Mouse (Mus musculus) hindbrain, embryonic 11.5 days (tissue): ENCODE results near the gene Apba3. TPM values are rescaled to one million over a fixed set of nuclear protein-coding genes. Genes with fewer than 3 reads are reported as not detected.

ENCODE experiments used
- ATAC-seq: fragments of 200-750 bp; cut with Nextera tagmentation; 2 replicates; pipeline ENCODE4 v1.8.0; 2017; ENCODE audit warnings: mild to moderate bottlenecking, moderate TSS enrichment, moderate library complexity; ENCODE audit not compliant: low FRiP score
- DNase-seq: peaks from one replicate; pipeline ENCODE4 v3.0.0-alpha.2; 2015; ENCODE audit warnings: low spot score
- H3K27ac ChIP-seq: fragments of 300-500 bp; sonication (generic); 2 replicates; pipeline ENCODE4 v1.5.1; 2014; ENCODE audit warnings: mild to moderate bottlenecking, low read depth, low read length
- H3K27me3 ChIP-seq: fragments of 300-500 bp; sonication (generic); 2 replicates; pipeline ENCODE4 v1.6.1; 2014; ENCODE audit warnings: mild to moderate bottlenecking, low read length, moderate library complexity, mixed read lengths; ENCODE audit not compliant: control insufficient read depth, insufficient read depth
- H3K36me3 ChIP-seq: fragments of 300-500 bp; sonication (generic); 2 replicates; pipeline ENCODE4 v1.6.1; 2014; ENCODE audit warnings: mild to moderate bottlenecking, low read length, moderate library complexity, mixed read lengths; ENCODE audit not compliant: control insufficient read depth, insufficient read depth
- H3K4me1 ChIP-seq: fragments of 300-500 bp; sonication (generic); replicated peaks from 2 replicates; pipeline ENCODE4 v1.6.1; 2014; ENCODE audit warnings: low read length, mixed read lengths; ENCODE audit not compliant: control insufficient read depth, insufficient read depth
- H3K4me2 ChIP-seq: fragments of 300-500 bp; sonication (generic); replicated peaks from 2 replicates; pipeline ENCODE4 v1.6.1; 2014; ENCODE audit warnings: mild to moderate bottlenecking, low read depth, low read length
- H3K4me3 ChIP-seq: fragments of 300-500 bp; sonication (generic); 2 replicates; pipeline ENCODE4 v1.5.1; 2014; ENCODE audit warnings: low read depth, low read length
- H3K9ac ChIP-seq: fragments of 300-500 bp; sonication (generic); 2 replicates; pipeline ENCODE4 v1.6.1; 2014; ENCODE audit warnings: low read depth, low read length
- H3K9me3 ChIP-seq: fragments of 300-500 bp; sonication (generic); 2 replicates; pipeline ENCODE4 v1.6.1; 2016; ENCODE audit warnings: low read length; ENCODE audit not compliant: control insufficient read depth
- WGBS: fragments of 180-500 bp; shearing (Covaris S2); extraction: QIAGEN DNeasy Blood & Tissue Kit; methylation state at CpG from one replicate; pipeline ENCODE4 v1.1.7; 2014; 5-methylcytosine and 5-hydroxymethylcytosine counted together
- polyA plus RNA-seq: library from polyadenylated mRNA; unstranded; fragments of >200 nt; fragmentation: Nextera tagmentation; extraction: Ambion mirVana; gene quantifications from 2 replicates; pipeline ENCODE4 v1.2.1, GENCODE M21; 2014

The Apba3 gene
- polyA plus RNA-seq, 1 experiment from 2014 or later, result 32.1 TPM

DNA sequence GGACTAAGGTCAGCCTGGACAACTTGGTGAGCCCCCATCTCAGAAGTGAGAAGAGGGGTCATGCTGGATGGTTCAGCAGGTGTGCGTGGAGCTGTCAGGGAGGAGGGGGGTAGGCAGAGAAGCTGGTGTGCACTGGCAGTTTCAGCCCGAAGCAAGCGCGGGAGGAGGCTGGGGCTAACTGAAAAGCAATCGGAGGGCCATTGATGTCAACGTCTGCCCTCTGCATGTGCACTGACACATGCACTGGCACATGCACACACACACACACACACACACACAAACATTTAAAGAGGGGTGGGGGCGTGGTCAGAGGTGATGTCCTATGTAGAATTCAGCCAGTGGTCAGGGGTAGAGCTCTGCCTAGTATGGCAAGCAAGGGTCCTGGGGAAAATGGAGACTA is 35.3 kb upstream of the Apba3 start:
- no peak overlapping the region for H3K9ac ChIP-seq

GRCm38 (mm10) chr10:81232580-81233225 is 34.1 kb upstream of the Apba3 start, which contains the start of gene Zfr2:
Gene Zfr2 (plus strand): TSS chr10:81233155.
- Histone ChIP-seq H3K9me3 (no peaks in the 10 kb centered on the region), H3K4me3 (peak within 1 kb of the TSS; percentile 77), H3K4me2 (peak within 1 kb of the TSS; percentile 70), H3K9ac (peak within 1 kb of the TSS; percentile 75), H3K27ac (no peak within 1 kb of the TSS), H3K36me3 (no peaks in the 10 kb centered on the region), H3K4me1 (peaks cover 3% of the 10 kb centered on the region; the same call in 1 of the 2 replicates), H3K27me3 (peaks cover 13% of the 10 kb centered on the region)
- DNase-seq, result peak; percentile 86
- ATAC-seq, result peak; percentile 74
- WGBS, result 6% methylated on average over 29 of the region's 29 CpGs

More for the DNA sequence above, 35.3 kb upstream of the Apba3 start:
- Histone ChIP-seq H3K27ac (no peak overlapping the region), H3K27me3 (peaks cover 13% of the 10 kb centered on the region), H3K4me1 (peaks cover 3% of the 10 kb centered on the region; the same call in 1 of the 2 replicates), H3K4me3 (no peak overlapping the region), H3K4me2 (peak overlapping the region; percentile 55; the same call in 1 of the 2 replicates), H3K36me3 (no peaks in the 10 kb centered on the region), H3K9me3 (no peaks in the 10 kb centered on the region)
- no peak for DNase-seq
- no peak; the same call in 1 of the 2 replicates for ATAC-seq
- 46% methylated on average over 7 of the region's 7 CpGs for WGBS

GRCm38 (mm10) chr10:81233226-81233585 is 33.6 kb upstream of the Apba3 start:
- ATAC-seq, result peak; percentile 63
- Histone ChIP-seq H3K27me3 (peaks cover 13% of the 10 kb centered on the region), H3K4me1 (peaks cover 3% of the 10 kb centered on the region; the same call in 1 of the 2 replicates), H3K9me3 (no peaks in the 10 kb centered on the region), H3K27ac (no peak overlapping the region), H3K9ac (peak overlapping the region; percentile 75), H3K36me3 (no peaks in the 10 kb centered on the region), H3K4me2 (peak overlapping the region; percentile 70), H3K4me3 (peak overlapping the region; percentile 77)
- WGBS, result 0% methylated on average over 12 of the region's 28 CpGs
- no peak for DNase-seq

DNA sequence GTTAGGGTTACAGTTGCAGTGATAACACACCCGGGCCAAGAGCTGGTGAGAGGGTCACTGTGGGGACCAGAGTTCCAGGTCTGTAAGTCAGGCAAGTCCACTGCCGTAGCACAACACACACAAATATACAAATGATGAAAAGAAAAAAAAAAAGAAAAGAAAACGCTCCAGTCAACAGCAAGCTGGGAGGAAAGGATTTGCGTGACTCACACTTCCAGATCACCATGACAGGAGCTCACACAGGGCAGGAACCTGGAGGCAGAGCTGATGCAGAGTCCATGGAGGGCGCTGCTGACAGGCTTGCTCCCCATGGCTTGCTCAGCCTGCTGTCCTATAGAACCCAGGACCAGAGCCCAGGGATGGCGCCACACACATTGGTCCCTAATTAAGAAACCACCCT is 32.6 kb upstream of the Apba3 start:
- peaks cover 10% of the 10 kb centered on the region for H3K27me3 ChIP-seq
- H3K27ac ChIP-seq, result no peak overlapping the region
- no peak overlapping the region for H3K4me2 ChIP-seq
- no peak for DNase-seq
- no peaks in the 10 kb centered on the region for H3K36me3 ChIP-seq
- no peak for ATAC-seq
- peaks cover 3% of the 10 kb centered on the region; the same call in 1 of the 2 replicates for H3K4me1 ChIP-seq
- 71% methylated on average over 6 of the region's 6 CpGs for WGBS
- no peak overlapping the region for H3K9ac ChIP-seq
- no peaks in the 10 kb centered on the region for H3K9me3 ChIP-seq
- H3K4me3 ChIP-seq, result no peak overlapping the region

GRCm38 (mm10) chr10:81236471-81237268 is 30.1 kb upstream of the Apba3 start:
- no peaks in the 10 kb centered on the region for H3K9me3 ChIP-seq
- peaks cover 10% of the 10 kb centered on the region for H3K27me3 ChIP-seq
- ATAC-seq, result no peak
- no peak for DNase-seq
- 85% methylated on average over 12 of the region's 12 CpGs for WGBS
- H3K4me2 ChIP-seq, result no peak overlapping the region
- H3K4me1 ChIP-seq, result peaks cover 8% of the 10 kb centered on the region; the same call in 1 of the 2 replicates
- H3K4me3 ChIP-seq, result no peak overlapping the region
- no peak overlapping the region for H3K9ac ChIP-seq
- H3K27ac ChIP-seq, result no peak overlapping the region
- no peaks in the 10 kb centered on the region for H3K36me3 ChIP-seq

- no peak for ATAC-seq
- H3K4me3 ChIP-seq, result no peak overlapping the region
- H3K9me3 ChIP-seq, result no peaks in the 10 kb centered on the region
- peaks cover 11% of the 10 kb centered on the region for H3K27me3 ChIP-seq
- H3K9ac ChIP-seq, result no peak overlapping the region
- no peak overlapping the region for H3K4me2 ChIP-seq
- H3K4me1 ChIP-seq, result 0 out of 2 replicates have a peak, but pooled peaks cover 5% of the 10 kb centered on the region
- 78% methylated on average over 2 of the region's 2 CpGs for WGBS
- no peak for DNase-seq
- H3K36me3 ChIP-seq, result no peaks in the 10 kb centered on the region
- no peak overlapping the region for H3K27ac ChIP-seq
These were observed 28.1 kb upstream of the Apba3 start for GRCm38 (mm10) chr10:81238618-81239017.

- WGBS, result 18% methylated on average over 13 of the region's 13 CpGs
- Histone ChIP-seq H3K9me3 (no peaks in the 10 kb centered on the region), H3K27me3 (peaks cover 11% of the 10 kb centered on the region)
These were observed 25.9 kb upstream of the Apba3 start for GRCm38 (mm10) chr10:81240876-81241275.

DNA sequence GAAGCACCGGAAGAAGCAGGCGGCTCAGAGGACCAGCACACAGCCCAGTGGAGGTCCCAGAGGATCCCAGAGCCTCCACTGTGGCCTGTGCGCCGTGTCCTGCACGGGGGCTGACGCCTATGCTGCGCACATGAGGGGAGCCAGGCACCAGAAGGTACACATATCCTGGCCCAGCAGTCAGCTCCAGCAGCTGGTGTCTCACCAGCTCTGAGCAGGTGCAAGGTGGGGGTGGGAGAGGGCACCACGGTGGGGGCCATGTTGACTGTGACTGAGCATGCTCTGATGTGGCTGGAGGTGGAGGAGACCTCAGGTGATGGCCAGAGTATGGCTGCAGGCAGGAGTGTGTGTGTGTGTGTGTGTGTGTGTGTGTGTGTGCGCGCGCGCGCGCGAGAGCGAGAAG is 24.7 kb upstream of the Apba3 start:
- ATAC-seq (no peak), DNase-seq (no peak)
- Histone ChIP-seq H3K4me1 (0 out of 2 replicates have a peak, but pooled peaks cover 5% of the 10 kb centered on the region), H3K36me3 (no peaks in the 10 kb centered on the region), H3K27me3 (peaks cover 11% of the 10 kb centered on the region), H3K9ac (no peak overlapping the region), H3K4me3 (no peak overlapping the region), H3K27ac (no peak overlapping the region), H3K9me3 (no peaks in the 10 kb centered on the region), H3K4me2 (no peak overlapping the region)
- 91% methylated on average over 16 of the region's 16 CpGs for WGBS

More at GRCm38 (mm10) chr10:81240876-81241275, 25.9 kb upstream of the Apba3 start:
- no peak overlapping the region for H3K27ac ChIP-seq
- 0 out of 2 replicates have a peak, but pooled peaks cover 5% of the 10 kb centered on the region for H3K4me1 ChIP-seq
- H3K36me3 ChIP-seq, result no peaks in the 10 kb centered on the region
- peak; percentile 86 for DNase-seq
- ATAC-seq, result no peak
- H3K9ac ChIP-seq, result no peak overlapping the region
- no peak overlapping the region for H3K4me2 ChIP-seq
- no peak overlapping the region for H3K4me3 ChIP-seq
